Mouse (Mus musculus): ENCODE data around the gene Uap1. TPM values are rescaled to one million over a fixed set of nuclear protein-coding genes. Genes with fewer than 3 reads are reported as not detected.

Gene Uap1
- polyA plus RNA-seq, 1 experiment from 2014 or later: 34.8 TPM

DNA sequence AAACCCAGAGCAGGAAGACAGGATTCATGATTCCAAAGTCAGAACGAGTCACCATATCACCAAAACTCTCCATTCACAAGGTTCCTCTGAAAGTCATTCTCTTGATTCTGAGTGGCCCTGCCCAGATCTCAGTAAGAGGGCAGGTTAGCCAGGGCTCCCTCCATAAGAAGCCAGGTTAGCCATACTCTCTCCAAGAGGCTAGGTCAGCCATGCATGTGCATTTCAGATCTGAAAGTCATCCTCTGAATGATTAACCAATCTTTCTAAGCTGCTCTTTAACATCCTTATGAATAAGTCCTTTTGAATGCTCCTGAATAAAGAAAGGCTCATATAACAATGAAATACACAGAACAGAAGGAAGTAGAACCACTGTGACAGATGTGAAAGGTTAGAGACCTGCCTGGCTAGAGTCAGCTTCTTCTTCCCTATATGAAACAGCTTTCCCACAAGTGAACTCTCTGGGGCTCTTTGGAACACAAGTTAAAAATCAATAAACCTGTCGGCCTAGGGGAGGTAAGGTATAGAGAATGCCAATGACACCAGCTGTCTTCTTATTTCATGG lies 10.6 kb downstream of the Uap1 start:
- ATAC-seq (ENCODE audit: low read depth) (no peak), DNase-seq (no peak)
- peaks cover 48% of the 10 kb centered on the region for H3K36me3 ChIP-seq
- no peak overlapping the region for H3K27ac ChIP-seq
- H3K27me3 ChIP-seq: no peaks in the 10 kb centered on the region
- H3K9me3 ChIP-seq (replicated peaks): no peaks in the 10 kb centered on the region
- H3K4me1 ChIP-seq (replicated peaks): peaks cover 36% of the 10 kb centered on the region
- no peak overlapping the region for H3K9ac ChIP-seq
- no peak overlapping the region for H3K4me3 ChIP-seq (replicated peaks)
- 70% methylated on average over 2 of the region's 2 CpGs for WGBS (ENCODE audit: insufficient replicate concordance)
- no peak overlapping the region for H3K4me2 ChIP-seq

DNA sequence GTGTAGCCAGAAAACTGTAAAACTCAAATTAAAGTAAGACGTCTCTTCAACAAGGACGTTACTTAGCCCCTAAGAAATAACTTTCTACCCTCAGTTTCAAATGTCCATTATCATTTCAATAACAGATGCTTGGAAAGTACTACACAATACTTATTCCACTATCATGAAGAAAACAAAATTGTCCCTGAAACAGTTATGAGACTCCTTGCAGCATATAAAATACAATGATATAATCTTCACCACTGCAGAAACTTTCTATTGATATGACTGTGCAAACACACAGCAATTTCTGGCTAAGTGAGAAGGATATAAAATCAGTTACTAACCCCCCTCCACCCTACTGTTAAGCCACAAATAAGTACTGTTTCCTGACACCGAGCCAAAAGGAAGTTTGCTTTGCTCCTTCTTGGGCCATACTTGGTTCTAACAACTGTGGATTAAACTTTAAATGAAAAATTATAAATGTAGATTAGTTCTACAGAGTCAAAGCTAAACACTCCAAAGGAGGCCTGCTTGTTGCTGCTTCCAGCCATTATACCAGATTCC lies 11.3 kb downstream of the Uap1 start:
- 54% methylated on average over 3 of the region's 3 CpGs for WGBS (ENCODE audit: insufficient replicate concordance)
- Histone ChIP-seq H3K4me1 (replicated peaks) (peaks cover 34% of the 10 kb centered on the region), H3K4me3 (replicated peaks) (no peak overlapping the region), H3K27ac (no peak overlapping the region), H3K9me3 (replicated peaks) (no peaks in the 10 kb centered on the region), H3K9ac (no peak overlapping the region), H3K36me3 (peaks cover 55% of the 10 kb centered on the region), H3K27me3 (no peaks in the 10 kb centered on the region), H3K4me2 (no peak overlapping the region)
- ATAC-seq (ENCODE audit: low read depth) (no peak), DNase-seq (no peak)

DNA sequence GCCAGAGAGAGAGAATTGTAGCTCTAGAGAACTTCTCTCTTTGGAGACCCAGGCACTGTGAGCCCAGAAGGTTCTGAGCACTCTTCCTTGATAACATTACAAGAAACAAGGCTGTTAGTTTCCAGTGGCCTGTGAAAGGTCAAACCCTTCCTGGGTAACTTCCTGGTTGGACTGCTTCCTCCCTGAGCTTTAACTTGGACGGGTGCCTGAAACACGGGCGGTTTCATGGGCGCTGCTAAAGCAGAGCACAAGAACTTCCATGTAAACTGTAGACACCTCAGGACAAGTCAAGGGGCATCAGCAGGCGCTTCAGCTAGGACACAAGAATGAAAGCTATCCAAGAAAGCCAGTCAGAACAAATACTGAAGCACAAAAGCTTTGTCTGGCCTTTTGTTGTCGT lies 12.9 kb downstream of the Uap1 start:
- H3K9me3 ChIP-seq (replicated peaks): no peaks in the 10 kb centered on the region
- peaks cover 23% of the 10 kb centered on the region for H3K4me1 ChIP-seq (replicated peaks)
- no peak for DNase-seq
- no peak overlapping the region for H3K9ac ChIP-seq
- 66% methylated on average over 6 of the region's 6 CpGs for WGBS (ENCODE audit: insufficient replicate concordance)
- no peak overlapping the region for H3K27ac ChIP-seq
- H3K27me3 ChIP-seq: no peaks in the 10 kb centered on the region
- no peak overlapping the region for H3K4me2 ChIP-seq
- peaks cover 66% of the 10 kb centered on the region for H3K36me3 ChIP-seq
- no peak overlapping the region for H3K4me3 ChIP-seq (replicated peaks)
- ATAC-seq (ENCODE audit: low read depth): no peak

GRCm38 (mm10) chr1:170160397-170160938 lies 14.3 kb downstream of the Uap1 start:
- Histone ChIP-seq H3K4me3 (replicated peaks) (no peak overlapping the region), H3K36me3 (peaks cover 62% of the 10 kb centered on the region), H3K9ac (no peak overlapping the region), H3K27me3 (no peaks in the 10 kb centered on the region), H3K27ac (no peak overlapping the region), H3K4me2 (no peak overlapping the region), H3K9me3 (replicated peaks) (no peaks in the 10 kb centered on the region), H3K4me1 (replicated peaks) (peaks cover 23% of the 10 kb centered on the region)
- DNase-seq (no peak), ATAC-seq (ENCODE audit: low read depth) (no peak)
- WGBS (ENCODE audit: insufficient replicate concordance): 54% methylated on average over 3 of the region's 3 CpGs

- peaks cover 23% of the 10 kb centered on the region for H3K4me1 ChIP-seq (replicated peaks)
- H3K27ac ChIP-seq: no peak overlapping the region
- H3K4me2 ChIP-seq: no peak overlapping the region
- WGBS (ENCODE audit: insufficient replicate concordance): 73% methylated on average over 2 of the region's 2 CpGs
- no peaks in the 10 kb centered on the region for H3K27me3 ChIP-seq
- no peak overlapping the region for H3K4me3 ChIP-seq (replicated peaks)
- no peaks in the 10 kb centered on the region for H3K9me3 ChIP-seq (replicated peaks)
- no peak overlapping the region for H3K9ac ChIP-seq
- ATAC-seq (ENCODE audit: low read depth) (no peak), DNase-seq (no peak)
- H3K36me3 ChIP-seq: peaks cover 60% of the 10 kb centered on the region
Measured at GRCm38 (mm10) chr1:170159707-170160106, 15.1 kb downstream of the Uap1 start.

GRCm38 (mm10) chr1:170155761-170156160 lies 19.0 kb downstream of the Uap1 start:
- WGBS (ENCODE audit: insufficient replicate concordance): 86% methylated on average over 5 of the region's 5 CpGs
- peaks cover 49% of the 10 kb centered on the region for H3K36me3 ChIP-seq
- no peak for ATAC-seq (ENCODE audit: low read depth)
- 0 out of 2 replicates have a peak, but pooled peaks cover 3% of the 10 kb centered on the region for H3K4me1 ChIP-seq (replicated peaks)
- no peaks in the 10 kb centered on the region for H3K27me3 ChIP-seq
- no peak for DNase-seq
- no peak overlapping the region for H3K27ac ChIP-seq
- no peak overlapping the region for H3K4me3 ChIP-seq (replicated peaks)
- H3K4me2 ChIP-seq: no peak overlapping the region
- no peak overlapping the region for H3K9ac ChIP-seq
- no peaks in the 10 kb centered on the region for H3K9me3 ChIP-seq (replicated peaks)

GRCm38 (mm10) chr1:170155298-170155697 lies 19.5 kb downstream of the Uap1 start:
- Histone ChIP-seq H3K27me3 (no peaks in the 10 kb centered on the region), H3K27ac (no peak overlapping the region), H3K4me2 (no peak overlapping the region), H3K4me1 (replicated peaks) (0 out of 2 replicates have a peak, but pooled peaks cover under 1% of the 10 kb centered on the region), H3K4me3 (replicated peaks) (no peak overlapping the region), H3K9me3 (replicated peaks) (no peaks in the 10 kb centered on the region), H3K36me3 (peaks cover 49% of the 10 kb centered on the region), H3K9ac (no peak overlapping the region)
- WGBS (ENCODE audit: insufficient replicate concordance): 62% methylated on average over 2 of the region's 2 CpGs
- DNase-seq (no peak), ATAC-seq (ENCODE audit: low read depth) (no peak)

GRCm38 (mm10) chr1:170153986-170154385 lies 20.8 kb downstream of the Uap1 start:
- 86% methylated on average over 8 of the region's 8 CpGs for WGBS (ENCODE audit: insufficient replicate concordance)
- H3K27me3 ChIP-seq: no peaks in the 10 kb centered on the region
- ATAC-seq (ENCODE audit: low read depth): no peak
- H3K9me3 ChIP-seq (replicated peaks): no peaks in the 10 kb centered on the region
- no peak overlapping the region for H3K9ac ChIP-seq
- H3K27ac ChIP-seq: no peak overlapping the region
- no peak overlapping the region for H3K4me3 ChIP-seq (replicated peaks)
- H3K36me3 ChIP-seq: peaks cover 53% of the 10 kb centered on the region
- DNase-seq: no peak
- H3K4me1 ChIP-seq (replicated peaks): peaks cover 11% of the 10 kb centered on the region
- H3K4me2 ChIP-seq: no peak overlapping the region

- H3K4me3 ChIP-seq (replicated peaks): no peak overlapping the region
- no peaks in the 10 kb centered on the region for H3K9me3 ChIP-seq (replicated peaks)
- no peak overlapping the region for H3K4me2 ChIP-seq
- 84% methylated on average over 2 of the region's 2 CpGs for WGBS (ENCODE audit: insufficient replicate concordance)
- peaks cover 51% of the 10 kb centered on the region for H3K36me3 ChIP-seq
- H3K4me1 ChIP-seq (replicated peaks): peaks cover 24% of the 10 kb centered on the region
- H3K27ac ChIP-seq: no peak overlapping the region
- H3K9ac ChIP-seq: no peak overlapping the region
- ATAC-seq (ENCODE audit: low read depth) (no peak), DNase-seq (no peak)
- H3K27me3 ChIP-seq: no peaks in the 10 kb centered on the region
Measured at GRCm38 (mm10) chr1:170152552-170152951, 22.2 kb downstream of the Uap1 start.

GRCm38 (mm10) chr1:170150870-170151269 lies 23.9 kb downstream of the Uap1 start:
- DNase-seq (no peak), ATAC-seq (ENCODE audit: low read depth) (no peak)
- Histone ChIP-seq H3K27ac (no peak overlapping the region), H3K27me3 (no peaks in the 10 kb centered on the region), H3K36me3 (peaks cover 46% of the 10 kb centered on the region), H3K4me2 (no peak overlapping the region), H3K9ac (no peak overlapping the region), H3K4me3 (replicated peaks) (no peak overlapping the region), H3K4me1 (replicated peaks) (peaks cover 28% of the 10 kb centered on the region), H3K9me3 (replicated peaks) (no peaks in the 10 kb centered on the region)
- WGBS (ENCODE audit: insufficient replicate concordance): 82% methylated on average over 6 of the region's 6 CpGs

GRCm38 (mm10) chr1:170149756-170150155 lies 25.0 kb downstream of the Uap1 start:
- ATAC-seq (ENCODE audit: low read depth) (no peak), DNase-seq (no peak)
- Histone ChIP-seq H3K36me3 (peaks cover 43% of the 10 kb centered on the region), H3K4me2 (no peak overlapping the region), H3K4me3 (replicated peaks) (no peak overlapping the region), H3K27me3 (no peaks in the 10 kb centered on the region), H3K9me3 (replicated peaks) (no peaks in the 10 kb centered on the region), H3K9ac (no peak overlapping the region), H3K4me1 (replicated peaks) (peaks cover 28% of the 10 kb centered on the region), H3K27ac (0 out of 2 replicates have a peak overlapping the region, but pooled peaks have one; percentile 78)
- 67% methylated on average over 4 of the region's 4 CpGs for WGBS (ENCODE audit: insufficient replicate concordance)

DNA sequence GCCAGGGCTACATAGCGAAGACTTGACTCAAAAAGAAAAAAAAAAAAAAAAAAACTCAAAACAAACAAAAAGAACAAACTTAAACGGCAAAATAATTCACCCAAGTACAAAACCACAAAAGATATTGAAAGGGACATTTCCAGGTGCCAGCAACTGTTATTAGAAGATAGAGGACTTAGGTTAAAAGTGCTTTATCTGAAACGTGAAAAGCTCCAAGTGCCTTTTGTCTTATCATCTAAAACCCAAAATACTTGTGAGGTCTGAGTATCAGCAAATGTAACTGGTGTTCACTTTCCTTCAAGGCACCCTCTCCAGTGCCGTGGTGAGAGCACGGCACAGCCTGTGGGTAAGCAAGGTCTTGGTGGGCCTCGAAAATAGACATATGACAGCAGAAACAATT lies 26.2 kb downstream of the Uap1 start:
- Histone ChIP-seq H3K27ac (peak overlapping the region; percentile 88), H3K9ac (no peak overlapping the region), H3K4me1 (replicated peaks) (peaks cover 28% of the 10 kb centered on the region), H3K27me3 (no peaks in the 10 kb centered on the region), H3K9me3 (replicated peaks) (no peaks in the 10 kb centered on the region), H3K4me2 (0 out of 2 replicates have a peak overlapping the region, but pooled peaks have one; percentile 34), H3K4me3 (replicated peaks) (no peak overlapping the region), H3K36me3 (peaks cover 50% of the 10 kb centered on the region)
- DNase-seq (no peak), ATAC-seq (ENCODE audit: low read depth) (peak; percentile 86)
- WGBS (ENCODE audit: insufficient replicate concordance): 26% methylated on average over 6 of the region's 6 CpGs

Measured in liver, embryonic 13.5 days (tissue).